Mouse (Mus musculus): Measurements from ENCODE around the gene Sim1. TPM values are rescaled to one million over a fixed set of nuclear protein-coding genes. Genes with fewer than 3 reads are reported as not detected.

The Sim1 gene
- polyA plus RNA-seq, 1 experiment: not detected

GRCm38 (mm10) chr10:50901601-50902475 lies 7.3 kb downstream of the Sim1 start:
- no peak for DNase-seq (ENCODE audit: low spot score)

- DNase-seq (ENCODE audit: low spot score): no peak
Measured at GRCm38 (mm10) chr10:50902741-50903715, 8.5 kb downstream of the Sim1 start.

GRCm38 (mm10) chr10:50903846-50904763 lies 9.6 kb downstream of the Sim1 start:
- no peak for DNase-seq (ENCODE audit: low spot score)

GRCm38 (mm10) chr10:50904764-50905701 lies 10.5 kb downstream of the Sim1 start:
- no peak for DNase-seq (ENCODE audit: low spot score)

- no peak for DNase-seq (ENCODE audit: low spot score)
Measured at GRCm38 (mm10) chr10:50910400-50910799, 15.8 kb downstream of the Sim1 start.

- no peak for DNase-seq (ENCODE audit: low spot score)
Measured at GRCm38 (mm10) chr10:50910861-50911410, 16.4 kb downstream of the Sim1 start.

- DNase-seq (ENCODE audit: low spot score): no peak
Measured at GRCm38 (mm10) chr10:50915607-50916006, 21.1 kb downstream of the Sim1 start.

- no peak for DNase-seq (ENCODE audit: low spot score)
Measured at GRCm38 (mm10) chr10:50929281-50929680, 34.7 kb downstream of the Sim1 start.

GRCm38 (mm10) chr10:50935673-50936072 lies 41.1 kb downstream of the Sim1 start:
- no peak for DNase-seq (ENCODE audit: low spot score)

GRCm38 (mm10) chr10:50973625-50974024 lies 79.1 kb downstream of the Sim1 start:
- DNase-seq (ENCODE audit: low spot score): no peak

GRCm38 (mm10) chr10:50981849-50982248 lies 87.3 kb downstream of the Sim1 start:
- no peak for DNase-seq (ENCODE audit: low spot score)

- no peak for DNase-seq (ENCODE audit: low spot score)
Measured at GRCm38 (mm10) chr10:50983620-50984019, 89.1 kb downstream of the Sim1 start.

- DNase-seq (ENCODE audit: low spot score): no peak
Measured at GRCm38 (mm10) chr10:51007798-51008197, 113.2 kb downstream of the Sim1 start.

GRCm38 (mm10) chr10:51011391-51012150 lies 117.0 kb downstream of the Sim1 start:
- no peak for DNase-seq (ENCODE audit: low spot score)

GRCm38 (mm10) chr10:51014901-51015300 lies 120.3 kb downstream of the Sim1 start:
- no peak for DNase-seq (ENCODE audit: low spot score)

GRCm38 (mm10) chr10:51015362-51015761 lies 120.8 kb downstream of the Sim1 start:
- DNase-seq (ENCODE audit: low spot score): no peak

GRCm38 (mm10) chr10:51023308-51024279 lies 129.0 kb downstream of the Sim1 start:
- no peak for DNase-seq (ENCODE audit: low spot score)

All from urinary bladder, adult 2 months (tissue).